Mouse (Mus musculus) spleen, adult 12 weeks (tissue): ENCODE measurements around the gene Skap1.
"Not testable (repeated sequence)": the region's sequence is repeated elsewhere in the genome, so short reads cannot be mapped to it uniquely, and the experiment has no call there.

Experiments
- DNase-seq: peaks from one replicate; pipeline ENCODE4 v3.0.0; 2022; ENCODE audit warnings: low spot score

Skap1 gene

DNA sequence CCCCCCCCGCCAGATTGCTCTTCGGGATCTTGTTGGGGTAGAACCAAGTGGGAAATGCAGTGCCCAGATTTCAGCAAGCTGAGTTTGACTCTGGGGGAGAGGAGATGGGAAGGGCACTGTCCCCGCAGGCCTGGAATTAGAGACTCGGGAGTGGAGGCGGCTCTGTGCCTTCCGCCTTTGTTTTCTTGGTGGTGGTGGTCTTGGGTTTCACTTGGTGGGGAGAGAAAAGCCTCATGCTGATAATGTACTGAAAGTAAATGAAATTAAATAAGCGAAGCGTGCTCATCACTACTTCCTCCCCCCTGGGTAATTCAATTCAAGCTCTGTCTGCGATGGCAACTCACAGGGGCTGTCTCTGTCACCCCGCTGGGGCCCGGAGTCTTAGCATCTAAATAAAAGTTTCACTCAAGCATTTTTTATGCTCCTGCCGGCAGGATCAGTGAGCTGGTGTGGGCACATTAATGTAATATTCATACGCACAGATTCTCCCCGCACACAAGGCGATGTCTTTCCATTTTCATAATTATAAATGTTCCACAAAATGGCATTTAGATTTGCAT lies 231.9 kb downstream of the Skap1 start:
- DNase-seq = no peak

DNA sequence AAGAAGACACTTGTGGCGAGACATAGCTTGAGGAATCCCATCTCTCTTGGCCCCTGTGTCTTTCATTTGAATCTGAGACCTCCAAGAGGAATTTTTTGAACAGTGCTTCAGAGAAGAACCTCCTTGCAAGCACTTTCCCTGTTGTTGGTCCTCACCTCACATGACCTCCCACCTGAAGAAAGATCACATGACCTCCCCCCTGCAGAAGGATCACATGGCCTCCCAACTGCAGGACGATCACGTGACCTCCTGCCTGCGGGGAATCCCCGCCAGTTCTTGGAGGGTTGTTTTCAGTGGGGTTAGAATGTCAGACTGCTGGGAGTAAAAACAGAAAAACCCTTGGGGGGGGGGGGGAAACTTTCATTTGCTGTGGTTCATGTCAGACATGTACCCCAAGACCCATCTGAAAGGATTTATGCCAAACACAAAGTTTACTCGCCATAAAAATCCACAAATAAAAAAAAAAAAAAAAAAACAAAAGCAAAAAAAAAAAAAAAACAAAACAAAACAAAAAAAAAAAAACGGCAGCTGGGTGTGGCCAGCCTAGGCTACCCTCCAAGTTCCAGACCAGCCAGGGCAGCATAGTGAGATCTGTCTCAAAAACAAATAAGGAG lies 232.6 kb downstream of the Skap1 start:
- DNase-seq = no peak

DNA sequence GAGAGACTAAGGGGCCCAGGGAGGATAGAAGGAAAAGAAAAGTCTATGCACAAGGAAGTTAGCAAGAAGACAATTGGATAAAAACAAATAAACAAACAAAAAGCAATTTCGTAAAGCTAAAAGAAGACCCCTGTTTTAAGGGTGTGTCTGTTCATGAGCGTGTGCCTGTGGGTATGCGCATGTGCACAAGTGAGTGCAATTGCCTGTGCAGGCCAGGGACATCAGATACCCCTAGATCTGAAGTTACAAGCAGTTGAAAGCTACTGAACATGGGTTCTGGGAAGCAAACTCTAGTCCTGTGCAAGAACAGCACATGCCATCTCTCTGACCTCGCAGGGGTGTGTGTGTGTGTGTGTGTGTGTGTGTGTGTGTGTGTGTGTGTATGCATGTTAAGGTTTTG lies 233.1 kb downstream of the Skap1 start:
- DNase-seq = no peak

DNA sequence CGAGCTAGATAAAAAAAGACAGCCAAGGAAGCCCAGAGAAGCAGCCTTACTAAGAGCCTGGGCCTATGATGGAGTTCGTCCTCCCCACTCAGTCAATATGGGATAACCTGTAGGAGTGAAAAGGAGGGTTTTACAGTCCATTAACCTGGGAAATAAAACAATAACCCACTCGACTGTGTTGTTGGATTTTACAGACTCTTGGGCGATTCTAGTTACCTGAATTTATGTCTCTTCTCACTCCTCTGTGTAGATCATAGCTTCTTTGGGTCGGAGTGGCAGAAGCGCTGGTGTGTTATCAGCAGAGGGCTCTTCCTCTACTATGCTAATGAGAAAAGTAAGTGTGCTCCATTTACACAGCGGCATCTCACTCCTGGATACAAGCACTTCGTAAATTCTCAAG lies 239.4 kb downstream of the Skap1 start:
- DNase-seq = no peak

DNA sequence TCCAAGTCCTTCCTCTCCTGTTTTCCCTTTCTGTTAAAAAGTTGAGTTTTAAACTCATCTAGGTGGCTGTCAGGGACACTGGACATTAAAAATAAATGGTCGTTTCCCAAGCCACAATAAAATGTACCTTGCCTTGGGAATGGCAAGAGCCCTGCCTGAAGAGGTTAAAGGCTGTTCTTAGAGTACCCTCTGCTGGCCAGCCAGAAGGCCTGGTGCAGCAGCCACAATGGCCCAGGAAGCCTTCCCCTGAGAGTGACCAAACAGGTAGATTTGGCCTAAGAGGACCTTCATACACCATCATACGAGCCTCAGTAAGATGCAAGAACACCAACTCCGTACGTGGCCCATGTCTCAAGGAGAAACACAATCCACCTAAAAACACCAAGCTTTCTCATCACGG lies 246.9 kb downstream of the Skap1 start:
- DNase-seq = no peak

DNA sequence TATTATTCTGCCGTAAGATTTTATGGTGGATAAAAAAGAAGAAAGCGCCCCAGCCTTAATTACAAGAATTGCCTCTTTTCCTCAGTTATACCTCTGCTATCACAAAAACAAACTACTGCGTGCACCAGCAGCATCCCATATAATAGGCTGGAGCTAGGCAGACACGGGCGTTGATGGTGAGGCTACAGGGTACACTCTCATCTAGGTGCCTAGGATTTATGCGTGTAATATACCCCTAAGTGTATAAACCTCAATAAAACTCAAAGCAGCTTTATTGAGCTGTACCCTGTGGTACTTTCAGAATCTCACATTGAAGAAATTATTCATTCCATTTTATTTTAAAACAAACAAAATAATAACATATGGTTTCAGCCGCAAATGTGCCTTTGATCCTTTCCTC lies 247.3 kb downstream of the Skap1 start:
- DNase-seq = no peak

DNA sequence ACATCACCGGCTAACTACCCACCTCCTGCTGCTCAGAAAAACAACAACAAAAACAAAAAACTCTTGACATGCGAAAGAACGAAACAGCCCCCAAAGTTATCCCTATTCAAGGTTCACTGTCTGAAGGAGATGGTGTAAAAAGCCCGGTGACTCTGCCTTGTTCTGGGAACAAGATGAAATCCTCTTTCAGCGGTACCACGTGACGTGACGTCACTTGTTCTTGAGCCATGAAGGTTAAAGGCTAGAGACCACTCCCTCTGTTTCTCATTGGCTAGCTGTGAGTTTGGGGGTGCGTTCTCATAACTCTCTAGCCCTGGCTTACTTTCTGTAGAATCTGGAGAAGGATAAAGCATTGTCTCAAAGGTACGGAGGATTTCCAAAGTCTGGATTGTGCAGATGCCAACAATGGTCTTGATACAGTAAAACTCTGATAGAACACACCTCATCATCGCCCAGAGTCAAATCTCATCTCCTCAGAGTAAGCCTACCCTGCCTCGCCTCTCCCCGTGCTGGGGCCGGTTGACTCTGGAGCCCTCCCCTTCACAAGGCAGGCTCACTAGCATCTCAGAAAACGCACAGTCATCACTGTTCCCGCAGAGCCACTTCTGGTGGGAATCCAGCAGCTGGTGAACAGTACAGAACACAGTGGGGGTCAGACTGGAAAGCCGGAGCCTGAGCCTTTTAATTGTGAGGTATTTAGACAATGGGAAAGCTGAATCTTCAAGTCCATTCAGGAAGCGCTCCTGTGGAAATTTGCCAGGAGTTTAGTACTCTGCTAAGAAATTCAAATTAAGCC lies 249.0 kb downstream of the Skap1 start:
- no peak for DNase-seq

DNA sequence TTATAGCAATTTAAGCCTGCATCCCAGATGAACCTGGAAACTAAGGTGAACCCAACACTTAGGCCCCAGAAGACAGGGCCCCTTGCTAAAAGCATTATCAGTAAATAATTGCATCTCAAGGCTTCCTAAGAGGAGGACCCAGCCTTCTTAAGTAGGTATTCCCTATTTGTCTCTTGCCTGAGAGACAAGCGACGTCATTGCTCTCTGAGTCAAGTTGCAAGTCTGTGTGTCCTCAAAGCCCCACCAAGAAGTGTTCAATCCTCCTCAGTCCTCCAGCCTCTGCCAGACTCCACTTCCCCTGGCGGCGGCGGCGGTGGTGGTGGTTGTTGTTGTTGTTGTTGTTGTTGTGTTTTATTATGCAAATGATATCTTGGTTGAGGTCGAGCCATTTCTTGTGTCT lies 249.6 kb downstream of the Skap1 start:
- no peak for DNase-seq

DNA sequence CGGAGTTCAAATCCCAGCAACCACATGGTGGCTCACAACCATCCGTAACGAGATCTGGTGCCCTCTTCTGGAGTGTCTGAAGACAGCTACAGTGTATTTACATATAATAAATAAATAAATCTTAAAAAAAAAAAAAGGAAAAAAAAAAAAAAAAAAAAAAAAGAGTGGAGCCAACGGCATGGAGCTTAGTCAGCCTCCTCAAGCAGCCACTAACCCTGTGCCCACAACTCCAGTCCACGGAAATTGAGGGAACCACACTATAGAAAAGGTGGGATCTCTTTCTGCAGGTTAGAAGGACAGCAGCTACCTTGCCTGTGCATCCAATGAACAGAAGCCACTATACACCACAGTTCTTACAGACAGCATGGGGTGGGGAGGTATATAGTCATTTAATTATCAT lies 250.8 kb downstream of the Skap1 start:
- not testable (repeated sequence) for DNase-seq

DNA sequence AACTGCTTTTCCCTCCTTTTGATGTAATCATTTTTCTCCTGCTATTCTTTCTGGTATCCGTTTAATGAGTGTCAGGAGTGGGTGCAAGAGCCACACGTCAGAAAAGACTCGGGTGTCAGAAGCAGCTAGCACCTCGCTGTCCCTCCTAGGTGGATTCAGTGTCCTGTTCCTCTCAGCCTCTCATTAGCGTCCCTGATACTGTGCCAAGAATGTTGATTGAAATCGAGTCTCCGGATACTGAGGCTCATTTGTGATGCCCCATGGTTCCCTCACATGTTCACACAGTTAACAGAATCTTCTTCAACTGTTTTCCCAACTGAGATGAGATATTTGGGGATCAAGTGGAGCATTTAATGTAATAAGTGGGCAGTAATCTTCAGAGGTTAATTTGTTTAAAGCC lies 254.2 kb downstream of the Skap1 start:
- no peak for DNase-seq

DNA sequence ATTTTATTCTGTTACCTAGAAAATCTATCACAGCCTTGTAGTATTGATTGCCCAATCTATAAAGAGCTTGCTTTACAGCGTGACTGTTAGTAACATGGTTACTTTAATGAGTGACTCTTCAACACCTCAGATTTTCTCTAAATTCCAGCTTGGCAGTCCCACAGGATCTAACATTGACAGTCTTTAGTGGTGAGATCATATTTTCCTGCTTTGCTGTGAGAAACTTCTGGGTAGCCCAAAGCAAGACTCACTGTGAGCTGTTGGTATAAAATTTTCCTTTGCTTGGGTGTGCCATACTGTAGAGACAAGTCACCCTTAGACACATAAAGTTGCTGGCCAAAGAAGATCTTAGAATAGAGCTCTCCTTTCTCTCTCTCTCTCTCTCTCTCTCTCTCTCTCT lies 261.4 kb downstream of the Skap1 start:
- DNase-seq = no peak

DNA sequence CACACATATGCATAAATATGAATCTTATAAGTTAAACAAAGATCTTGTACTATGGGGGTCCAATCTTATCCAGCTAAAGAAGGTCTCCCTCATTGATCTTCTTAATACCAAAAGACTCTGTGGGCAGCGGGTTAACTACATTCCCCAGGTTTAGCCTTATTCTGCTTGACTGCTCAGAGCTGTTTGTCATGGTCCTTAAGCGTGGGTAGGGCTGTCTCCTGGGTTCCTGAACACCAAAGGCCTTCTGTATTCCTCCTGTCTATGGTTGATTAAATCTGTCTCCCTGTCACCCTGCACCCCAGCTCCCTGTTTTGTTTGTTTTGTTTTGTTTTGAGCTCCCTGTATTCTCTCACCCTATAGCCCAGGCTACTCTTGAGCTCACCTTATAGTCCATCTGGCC lies 264.2 kb downstream of the Skap1 start:
- no peak for DNase-seq

DNA sequence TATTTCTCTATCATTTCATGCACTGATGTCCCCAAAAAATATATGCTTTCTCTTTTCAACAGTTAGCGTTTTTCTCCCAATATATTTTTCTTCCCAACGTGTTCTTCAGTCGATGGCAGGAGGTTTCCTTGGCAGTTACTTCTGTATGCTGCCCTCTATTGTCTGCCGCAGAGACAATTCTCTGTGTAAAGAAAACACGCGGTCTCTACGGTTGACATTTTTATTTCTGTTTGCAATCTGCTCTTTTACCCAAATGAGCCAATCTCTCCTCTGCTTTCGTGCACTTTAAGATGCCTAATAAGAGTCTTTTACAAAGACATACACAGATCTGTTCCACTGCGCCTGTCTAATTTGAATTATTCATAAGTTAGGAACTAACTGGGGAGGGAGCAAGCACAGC lies 265.1 kb downstream of the Skap1 start:
- DNase-seq = no peak

DNA sequence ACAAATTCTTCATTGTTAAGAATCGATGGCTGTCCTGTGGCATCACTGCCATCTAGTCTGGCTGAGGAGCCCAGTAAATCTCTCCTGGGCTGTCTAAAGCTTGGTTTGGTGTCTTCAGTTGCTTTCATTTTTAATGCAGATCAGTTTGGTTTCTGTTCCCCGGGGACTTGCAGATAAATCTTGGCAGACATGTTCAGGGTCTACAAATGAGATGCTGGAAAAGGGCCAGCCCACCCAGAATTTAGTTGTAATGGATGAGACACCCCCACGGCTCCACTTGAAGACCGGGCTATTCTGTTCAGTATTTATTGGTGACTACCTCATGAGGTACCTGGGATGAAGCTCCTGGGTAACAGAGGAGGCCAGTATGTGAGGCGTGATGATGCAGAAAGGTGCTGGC lies 265.9 kb downstream of the Skap1 start:
- no peak for DNase-seq

DNA sequence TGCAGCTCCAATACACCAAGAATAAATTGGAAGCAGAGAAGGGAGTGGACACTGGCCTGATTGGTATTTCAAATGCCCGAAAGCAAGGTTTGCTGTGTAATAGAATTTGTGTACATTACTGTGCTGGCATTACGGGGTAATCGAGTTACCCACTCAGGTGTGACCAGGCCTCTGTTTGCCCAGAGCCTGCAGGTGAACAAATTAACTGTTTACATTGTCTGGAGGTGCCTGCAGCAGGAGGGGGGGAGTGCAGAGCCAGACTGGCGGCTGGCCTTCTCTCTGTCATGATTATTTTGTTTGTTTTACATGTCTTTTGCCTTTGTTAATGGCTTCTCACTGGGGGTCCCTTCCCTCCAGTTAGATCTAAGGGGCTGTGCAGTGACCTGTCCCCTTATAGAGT lies 268.3 kb downstream of the Skap1 start:
- DNase-seq = no peak

DNA sequence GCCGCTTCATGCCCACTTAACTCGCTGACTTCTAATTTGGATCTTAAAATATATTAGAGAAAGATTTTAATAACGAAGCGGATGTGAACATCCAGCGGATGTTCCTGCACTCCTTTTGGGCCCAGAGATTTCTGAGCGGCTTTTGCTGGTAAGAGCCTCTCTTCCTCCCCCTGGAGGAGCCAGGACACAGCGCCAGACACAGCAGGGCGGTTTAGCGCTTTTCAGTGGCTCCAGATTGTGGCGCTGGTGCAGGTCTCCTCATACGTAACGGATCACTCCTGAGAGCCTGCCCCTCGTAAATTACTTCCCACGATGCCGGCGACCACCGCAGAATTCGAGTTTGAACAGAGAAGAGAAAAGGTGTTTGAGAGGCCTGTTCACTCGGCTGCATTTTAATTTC lies 271.5 kb downstream of the Skap1 start:
- no peak for DNase-seq

DNA sequence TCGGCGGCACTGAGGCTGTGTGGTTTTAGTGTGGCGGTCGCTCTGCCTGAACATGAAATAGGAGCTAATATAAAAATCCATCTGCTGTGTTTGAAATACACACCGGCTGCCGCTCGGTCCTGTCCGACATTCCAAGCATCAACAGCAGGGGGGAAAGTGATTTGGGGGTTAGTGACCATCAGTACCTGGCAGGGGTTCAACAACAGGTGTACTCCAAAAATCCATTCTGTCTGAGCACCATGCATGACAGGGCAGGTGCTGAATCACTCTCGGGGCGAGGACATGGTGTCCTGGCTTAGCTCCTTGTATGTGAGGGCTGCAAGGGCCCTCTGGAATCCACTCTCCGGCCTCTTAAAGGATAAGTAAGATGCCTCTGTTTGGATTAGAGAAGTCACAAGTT lies 272.0 kb downstream of the Skap1 start:
- no peak for DNase-seq

DNA sequence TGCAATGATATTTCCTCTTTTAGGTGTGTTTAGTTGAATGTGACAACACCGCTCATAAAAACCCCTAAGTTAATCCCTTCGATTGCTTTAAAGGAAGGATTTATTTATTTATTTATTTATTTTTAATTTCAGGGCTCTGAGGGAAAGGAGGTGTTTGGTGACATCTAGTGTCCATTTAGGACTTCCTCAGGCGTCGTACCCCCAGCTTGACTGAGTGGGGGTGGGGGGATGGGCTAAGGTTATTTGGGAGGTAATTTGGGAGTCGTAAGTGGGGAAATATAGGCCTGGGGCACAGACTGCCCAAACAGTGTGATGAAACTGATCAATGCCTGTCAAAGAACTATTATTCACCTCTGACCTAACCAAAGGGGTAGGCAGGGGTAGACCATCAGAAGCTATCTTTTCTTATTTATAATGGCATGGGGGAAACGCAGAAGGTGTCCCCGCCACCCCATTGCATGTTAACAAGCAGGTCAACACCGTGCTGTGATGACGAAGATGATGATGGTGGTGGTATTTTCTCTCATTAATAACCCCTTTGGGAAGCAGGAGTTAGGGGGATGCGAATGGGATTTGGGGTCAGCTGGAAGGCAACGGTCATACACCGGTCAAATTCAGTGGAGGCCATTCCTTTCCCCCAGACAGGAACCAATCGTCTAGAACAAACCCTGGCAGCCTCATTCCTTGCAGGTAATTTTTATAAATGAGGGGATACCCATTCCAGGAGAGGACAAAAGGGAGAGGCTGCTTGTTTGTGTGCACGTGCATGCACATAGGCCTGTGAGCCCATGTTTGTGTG lies 273.5 kb downstream of the Skap1 start:
- DNase-seq = no peak

DNA sequence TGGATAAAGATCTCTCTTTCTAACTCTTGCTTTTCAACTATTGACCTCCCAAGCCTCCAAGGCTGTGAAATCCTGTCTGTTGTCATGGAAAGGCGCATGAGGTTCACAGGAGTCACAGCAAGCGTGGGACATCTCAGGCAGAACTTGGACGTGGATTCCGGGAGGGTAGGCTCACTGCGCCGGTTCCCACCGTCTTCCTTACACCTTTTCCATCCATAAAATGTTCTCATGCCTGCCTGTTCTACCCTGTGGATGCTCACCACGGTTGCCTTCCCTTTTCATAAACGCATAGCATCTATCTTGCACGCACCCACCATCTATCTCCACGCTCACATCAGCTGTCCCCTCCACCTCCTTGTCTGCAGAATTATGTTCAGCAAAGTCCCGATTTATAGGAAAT lies 276.4 kb downstream of the Skap1 start:
- DNase-seq = no peak

DNA sequence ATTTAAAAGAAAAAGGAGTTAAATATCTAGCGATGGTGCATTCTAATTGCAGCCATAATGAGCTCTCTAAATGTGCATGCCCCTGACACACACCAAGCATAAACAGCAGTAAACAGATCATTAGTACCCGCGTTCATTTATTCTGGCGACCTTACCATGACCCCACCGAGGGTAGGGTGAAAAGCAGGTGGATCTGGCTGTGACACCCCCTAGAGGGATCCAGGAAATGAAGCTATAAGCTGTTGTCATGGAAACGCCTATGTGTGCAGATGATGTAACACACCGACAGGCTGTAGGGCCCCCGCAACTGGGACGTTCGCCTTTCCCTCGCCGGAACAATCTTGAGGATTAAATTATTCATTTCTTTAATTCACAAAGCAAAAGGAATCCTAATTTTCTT lies 277.6 kb downstream of the Skap1 start:
- DNase-seq = no peak

DNA sequence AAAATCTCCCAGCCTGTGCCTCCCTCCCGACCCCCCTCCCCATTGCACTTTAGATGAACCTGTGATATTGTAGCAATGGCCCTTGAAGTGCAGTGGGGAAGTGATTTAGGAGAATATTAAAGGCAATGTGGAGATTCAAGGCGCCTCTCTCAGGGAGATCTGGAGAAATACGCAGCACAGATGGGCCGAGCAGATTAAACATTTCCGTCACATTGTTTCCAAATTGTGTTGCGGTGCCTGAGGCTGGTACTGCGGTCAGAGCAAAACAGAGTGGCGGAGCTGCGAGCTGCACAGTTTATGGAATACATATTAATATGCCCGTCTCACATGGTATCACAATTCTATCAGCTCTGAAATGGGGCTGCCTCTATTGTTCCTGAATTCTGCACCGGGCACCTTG lies 278.6 kb downstream of the Skap1 start:
- no peak for DNase-seq

DNA sequence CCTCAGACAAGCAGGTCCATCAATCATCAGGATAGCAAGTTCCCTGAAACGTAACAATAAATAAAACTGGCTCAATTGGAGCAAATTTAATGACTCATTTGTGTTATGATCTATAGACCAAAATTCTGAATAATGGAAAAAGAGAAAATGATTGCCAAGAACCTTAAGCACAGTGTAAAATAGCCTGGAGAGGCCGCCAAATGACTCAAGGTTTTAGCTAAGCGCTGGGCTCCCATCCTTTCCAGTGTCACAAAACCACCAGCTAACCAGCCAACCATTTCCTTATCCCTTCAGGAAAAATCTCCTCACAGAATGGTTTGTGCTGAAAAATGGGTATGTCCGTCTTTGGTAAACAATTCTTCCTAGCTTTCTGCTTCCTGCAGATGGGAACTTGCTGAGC lies 279.5 kb downstream of the Skap1 start:
- DNase-seq = no peak

DNA sequence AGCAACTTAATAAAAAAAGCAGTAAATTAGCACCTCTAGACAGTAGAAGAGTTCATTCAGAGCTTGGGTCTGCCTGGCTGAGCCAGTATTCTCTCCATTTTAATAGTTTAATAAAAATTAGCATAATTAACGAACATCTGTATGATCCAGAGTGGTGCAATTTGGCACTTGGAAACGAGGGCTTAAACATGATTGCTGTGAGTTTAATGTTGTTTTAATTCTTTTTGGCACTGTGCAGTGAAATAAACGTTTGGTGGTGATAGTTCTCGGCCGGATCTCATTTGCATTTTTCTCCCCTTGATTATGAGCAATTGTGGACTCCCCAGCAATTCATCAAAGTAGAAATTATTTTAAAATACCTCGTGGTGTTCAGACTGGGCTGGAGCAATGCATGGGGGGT lies 282.3 kb downstream of the Skap1 start:
- no peak for DNase-seq
